Mouse (Mus musculus): ENCODE results near the gene Kbtbd6.
"Not testable (repeated sequence)": the region's sequence is repeated elsewhere in the genome, so short reads cannot be mapped to it uniquely, and the experiment has no call there.

Gene Kbtbd6

GRCm38 (mm10) chr14:79451681-79452590, at the start of gene Kbtbd6:
Kbtbd6 (plus strand) TSS chr14:79451835.
- DNase-seq (ENCODE audit: low spot score), result peak; percentile 78

GRCm38 (mm10) chr14:79407641-79408040, 44.0 kb upstream of the Kbtbd6 start:
- DNase-seq (ENCODE audit: low spot score), result no peak

GRCm38 (mm10) chr14:79409278-79409830, 42.3 kb upstream of the Kbtbd6 start:
- no peak for DNase-seq (ENCODE audit: low spot score)

- no peak for DNase-seq (ENCODE audit: low spot score)
These were observed 41.0 kb upstream of the Kbtbd6 start for GRCm38 (mm10) chr14:79410662-79411061.

- DNase-seq (ENCODE audit: low spot score), result no peak
These were observed 38.5 kb upstream of the Kbtbd6 start for GRCm38 (mm10) chr14:79413121-79413520.

- no peak for DNase-seq (ENCODE audit: low spot score)
These were observed 31.5 kb upstream of the Kbtbd6 start for GRCm38 (mm10) chr14:79420083-79420685.

GRCm38 (mm10) chr14:79425979-79426729, 25.5 kb upstream of the Kbtbd6 start, which contains the start of gene Kbtbd7:
Kbtbd7 (plus strand) TSS chr14:79426511.
- DNase-seq (ENCODE audit: low spot score), result peak; percentile 97

- not testable (repeated sequence) for DNase-seq (ENCODE audit: low spot score)
These were observed 24.8 kb upstream of the Kbtbd6 start for GRCm38 (mm10) chr14:79426730-79427365.

GRCm38 (mm10) chr14:79434068-79434467, 17.6 kb upstream of the Kbtbd6 start:
- DNase-seq (ENCODE audit: low spot score), result no peak

GRCm38 (mm10) chr14:79440655-79441054, 11.0 kb upstream of the Kbtbd6 start:
- no peak for DNase-seq (ENCODE audit: low spot score)

GRCm38 (mm10) chr14:79441441-79441840, 10.2 kb upstream of the Kbtbd6 start:
- DNase-seq (ENCODE audit: low spot score), result no peak

GRCm38 (mm10) chr14:79444601-79445000, 7.0 kb upstream of the Kbtbd6 start:
- no peak for DNase-seq (ENCODE audit: low spot score)

GRCm38 (mm10) chr14:79445055-79445620, 6.5 kb upstream of the Kbtbd6 start:
- DNase-seq (ENCODE audit: low spot score), result no peak

GRCm38 (mm10) chr14:79452591-79452934, 928 bp downstream of the Kbtbd6 start:
- DNase-seq (ENCODE audit: low spot score), result not testable (repeated sequence)

GRCm38 (mm10) chr14:79460401-79460800, 8.8 kb downstream of the Kbtbd6 start:
- DNase-seq (ENCODE audit: low spot score), result no peak

- no peak for DNase-seq (ENCODE audit: low spot score)
These were observed 9.4 kb downstream of the Kbtbd6 start for GRCm38 (mm10) chr14:79460988-79461387.

GRCm38 (mm10) chr14:79465623-79466022, 14.0 kb downstream of the Kbtbd6 start:
- no peak for DNase-seq (ENCODE audit: low spot score)

- DNase-seq (ENCODE audit: low spot score), result no peak
These were observed 16.0 kb downstream of the Kbtbd6 start for GRCm38 (mm10) chr14:79467621-79468020.

- DNase-seq (ENCODE audit: low spot score), result no peak
These were observed 21.7 kb downstream of the Kbtbd6 start for GRCm38 (mm10) chr14:79473384-79473783.

GRCm38 (mm10) chr14:79480624-79481338, 29.1 kb downstream of the Kbtbd6 start, which contains the start of gene Elf1:
Elf1 (plus strand) TSS chr14:79481194.
- DNase-seq (ENCODE audit: low spot score), result peak; percentile 84

All from T-cell, adult 2 months (primary cell).